Mouse (Mus musculus) midbrain, postnatal 0 days (tissue): ENCODE measurements around the gene Ppfibp2. TPM values are rescaled to one million over a fixed set of nuclear protein-coding genes. Genes with fewer than 3 reads are reported as not detected.

Source experiments
- ATAC-seq: fragments of 200-750 bp; cut with Nextera tagmentation; 2 replicates; pipeline ENCODE4 v1.8.0; 2017; ENCODE audit warnings: moderate number of reproducible peaks, mild to moderate bottlenecking, moderate TSS enrichment, moderate library complexity; ENCODE audit not compliant: low FRiP score
- DNase-seq: peaks from one replicate; pipeline ENCODE4 v3.0.0-alpha.2; 2015; ENCODE audit warnings: low spot score
- H3K27ac ChIP-seq: fragments of 300-500 bp; sonication (generic); 2 replicates; pipeline ENCODE4 v1.5.1; 2014; ENCODE audit warnings: low read depth, mild to moderate bottlenecking, low read length, mixed read lengths
- H3K27me3 ChIP-seq: fragments of 300-500 bp; sonication (generic); 2 replicates; pipeline ENCODE4 v1.6.1; 2014; ENCODE audit warnings: low read length, control low read depth, mixed read lengths; ENCODE audit not compliant: insufficient read depth
- H3K36me3 ChIP-seq: fragments of 300-500 bp; sonication (generic); 2 replicates; pipeline ENCODE4 v1.6.1; 2014; ENCODE audit warnings: low read length, control low read depth, mixed read lengths; ENCODE audit not compliant: insufficient read depth
- H3K4me1 ChIP-seq: fragments of 300-500 bp; sonication (generic); 2 replicates; pipeline ENCODE4 v1.6.1; 2014; ENCODE audit warnings: mild to moderate bottlenecking, control low read depth, antibody characterized with exemption, low read length, mixed read lengths; ENCODE audit not compliant: insufficient read depth
- H3K4me2 ChIP-seq: fragments of 300-500 bp; sonication (generic); 2 replicates; pipeline ENCODE4 v1.6.1; 2014; ENCODE audit warnings: low read depth, mild to moderate bottlenecking, low read length, mixed read lengths; ENCODE audit not compliant: poor library complexity, severe bottlenecking
- H3K4me3 ChIP-seq: fragments of 300-500 bp; sonication (generic); 2 replicates; pipeline ENCODE4 v1.5.1; 2014; ENCODE audit warnings: low read depth, mild to moderate bottlenecking, low read length, moderate library complexity
- H3K9ac ChIP-seq: fragments of 300-500 bp; sonication (generic); replicated peaks from 2 replicates; pipeline ENCODE4 v1.6.1; 2014; ENCODE audit warnings: mild to moderate bottlenecking, low read length, moderate library complexity, mixed read lengths; ENCODE audit not compliant: poor library complexity, severe bottlenecking
- H3K9me3 ChIP-seq: fragments of 300-500 bp; sonication (generic); 2 replicates; pipeline ENCODE4 v1.6.1; 2016; ENCODE audit warnings: low read length, control low read depth
- CTCF ChIP-seq: IDR thresholded peaks from 2 replicates; pipeline ENCODE4 v1.5.1; 2016; ENCODE audit warnings: antibody characterized with exemption, mild to moderate bottlenecking
- WGBS: fragments of 180-500 bp; shearing (Covaris S2); extraction: QIAGEN DNeasy Blood & Tissue Kit; methylation state at CpG from one replicate; pipeline ENCODE4 v1.1.7; 2014; 5-methylcytosine and 5-hydroxymethylcytosine counted together
- polyA plus RNA-seq: library from polyadenylated mRNA; unstranded; fragments of >200 nt; fragmentation: Nextera tagmentation; extraction: Ambion mirVana; gene quantifications from 2 replicates; pipeline ENCODE4 v1.2.1, GENCODE M21; 2015
- total RNA-seq: library from RNA; depleted of rRNA; stranded (reverse); fragments of >200 nt; gene quantifications from 2 replicates; pipeline ENCODE4 v1.2.3, GENCODE M21; 2014

The Ppfibp2 gene
- total and polyA plus RNA-seq, 2 experiments from 2014 or later, result 1.2 to 2.6 TPM

DNA sequence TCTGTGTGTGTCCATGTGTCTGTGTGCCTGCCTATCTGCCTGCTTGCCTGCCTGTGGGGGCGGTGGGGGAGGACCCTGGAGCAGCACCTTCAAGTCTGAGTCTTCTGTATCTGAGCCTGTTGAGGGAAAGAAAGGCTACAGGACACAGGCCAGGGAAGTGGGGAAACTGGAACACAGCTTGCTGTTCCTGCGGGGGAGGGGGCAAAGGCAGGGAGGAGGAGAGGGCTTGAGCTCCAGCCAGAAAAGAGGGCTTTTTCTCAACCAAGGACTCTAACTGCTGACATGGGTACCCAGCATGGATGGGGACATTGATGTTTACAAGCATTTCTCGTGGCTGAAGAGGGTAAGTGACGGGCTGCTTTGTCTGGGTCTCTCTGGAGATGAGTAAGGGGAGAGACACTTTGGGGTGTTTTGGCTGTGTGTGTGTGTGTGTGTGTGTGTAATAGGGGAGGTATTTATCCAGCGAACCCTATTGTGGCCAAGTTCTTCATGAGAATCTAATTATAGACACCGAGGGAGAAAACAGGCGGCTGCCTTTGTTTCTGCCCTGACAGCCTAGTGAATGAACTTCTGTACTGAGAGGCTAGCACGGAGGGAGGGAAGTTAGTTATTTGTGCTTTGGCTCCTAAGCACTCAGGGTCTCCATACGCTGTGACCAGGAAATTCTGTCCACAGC lies 70.7 kb downstream of the Ppfibp2 start:
- no peaks in the 10 kb centered on the region for H3K36me3 ChIP-seq
- H3K4me1 ChIP-seq, result peaks cover 7% of the 10 kb centered on the region; the same call in 1 of the 2 replicates
- 0 out of 2 replicates have a peak overlapping the region, but pooled peaks have one; percentile 26 for H3K27ac ChIP-seq
- peak; percentile 54 for DNase-seq
- TF ChIP-seq CTCF, result no peak
- H3K9ac ChIP-seq, result no peak overlapping the region
- H3K27me3 ChIP-seq, result no peaks in the 10 kb centered on the region
- H3K4me2 ChIP-seq, result peak overlapping the region; percentile 32
- H3K4me3 ChIP-seq, result peak overlapping the region; percentile 14
- WGBS, result 22% methylated on average over 9 of the region's 9 CpGs
- no peaks in the 10 kb centered on the region for H3K9me3 ChIP-seq
- ATAC-seq, result peak; percentile 43; the same call in 1 of the 2 replicates

DNA sequence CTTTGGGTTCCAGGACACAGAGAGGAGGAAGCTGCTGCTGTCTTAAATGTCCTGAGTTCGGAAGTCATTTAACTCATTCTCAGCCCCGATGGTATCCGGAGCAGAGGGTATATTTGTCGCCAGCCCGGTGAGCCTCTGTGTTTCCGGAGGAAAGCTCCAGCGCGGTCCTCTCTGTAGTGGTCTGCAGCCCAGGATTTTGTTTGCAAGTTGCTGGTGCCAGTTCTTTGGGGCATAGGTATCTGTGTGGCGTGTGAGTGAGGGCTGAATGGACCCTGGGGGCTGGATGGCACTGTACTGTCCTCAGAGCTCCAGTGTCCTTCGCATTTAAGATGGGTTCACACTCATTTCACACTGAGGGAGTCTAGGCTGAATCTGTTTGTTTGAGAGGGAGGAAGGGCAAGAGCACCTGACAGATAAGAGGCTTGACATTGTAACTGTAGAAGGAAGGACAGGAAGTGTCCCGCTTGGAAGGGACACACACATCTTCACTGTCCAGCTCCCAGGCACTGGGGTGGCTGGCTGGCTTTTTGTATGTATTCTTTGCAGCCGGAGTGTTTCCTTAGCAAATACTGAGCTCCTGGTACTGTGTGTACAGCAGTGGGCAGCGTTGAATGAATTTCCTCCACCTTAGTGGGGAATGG lies 71.4 kb downstream of the Ppfibp2 start:
- DNase-seq, result no peak
- ATAC-seq, result no peak
- H3K4me2 ChIP-seq, result peak overlapping the region; percentile 32
- peaks cover 7% of the 10 kb centered on the region; the same call in 1 of the 2 replicates for H3K4me1 ChIP-seq
- H3K9ac ChIP-seq, result no peak overlapping the region
- H3K9me3 ChIP-seq, result no peaks in the 10 kb centered on the region
- no peaks in the 10 kb centered on the region for H3K36me3 ChIP-seq
- WGBS, result 49% methylated on average over 13 of the region's 13 CpGs
- H3K4me3 ChIP-seq, result peak overlapping the region; percentile 14
- no peaks in the 10 kb centered on the region for H3K27me3 ChIP-seq
- peak overlapping the region; percentile 8; the same call in 1 of the 2 replicates for H3K27ac ChIP-seq
- no peak for TF ChIP-seq CTCF

GRCm38 (mm10) chr7:107668514-107668913 lies 73.5 kb downstream of the Ppfibp2 start:
- whole genome bisulfite sequencing, result 89% methylated on average over 5 of the region's 5 CpGs
- H3K4me1 ChIP-seq, result peaks cover 7% of the 10 kb centered on the region; the same call in 1 of the 2 replicates
- no peak for TF ChIP-seq CTCF
- no peak overlapping the region for H3K9ac ChIP-seq
- no peaks in the 10 kb centered on the region for H3K36me3 ChIP-seq
- H3K4me3 ChIP-seq, result no peak overlapping the region
- ATAC-seq (no peak), DNase-seq (no peak)
- no peaks in the 10 kb centered on the region for H3K27me3 ChIP-seq
- no peak overlapping the region for H3K4me2 ChIP-seq
- H3K9me3 ChIP-seq, result no peaks in the 10 kb centered on the region
- H3K27ac ChIP-seq, result no peak overlapping the region

GRCm38 (mm10) chr7:107675224-107675623 lies 80.2 kb downstream of the Ppfibp2 start:
- Histone ChIP-seq H3K9ac (no peak overlapping the region), H3K4me2 (no peak overlapping the region), H3K9me3 (no peaks in the 10 kb centered on the region), H3K27me3 (no peaks in the 10 kb centered on the region), H3K4me3 (no peak overlapping the region), H3K4me1 (no peaks in the 10 kb centered on the region), H3K27ac (no peak overlapping the region), H3K36me3 (no peaks in the 10 kb centered on the region)
- WGBS, result 71% methylated on average over 3 of the region's 3 CpGs
- DNase-seq (no peak), ATAC-seq (no peak)
- TF ChIP-seq CTCF, result no peak

- Histone ChIP-seq H3K9ac (no peak overlapping the region), H3K36me3 (no peaks in the 10 kb centered on the region), H3K4me1 (no peaks in the 10 kb centered on the region), H3K9me3 (no peaks in the 10 kb centered on the region), H3K4me2 (no peak overlapping the region), H3K27me3 (no peaks in the 10 kb centered on the region), H3K4me3 (no peak overlapping the region), H3K27ac (no peak overlapping the region)
- TF ChIP-seq CTCF, result no peak
- 42% methylated on average over 6 of the region's 6 CpGs for WGBS
- ATAC-seq (no peak), DNase-seq (no peak)
These were observed 85.3 kb downstream of the Ppfibp2 start for GRCm38 (mm10) chr7:107680151-107680852.
